Mouse (Mus musculus) myocyte (in vitro differentiated cells): ENCODE results near the gene Shank2.

Experiments used
- MYOD1 ChIP-seq, 3 experiments: IDR thresholded peaks; one replicate each; pipeline ENCODE4 v1.6.1; 2011; ENCODE audit warnings: control low read depth in 2 of 3, low read depth in 2 of 3, mild to moderate bottlenecking in 2 of 3, moderate library complexity in 1 of 3; ENCODE audit not compliant: insufficient read length in 2 of 3, control insufficient read depth in 1 of 3
- POLR2A ChIP-seq: IDR thresholded peaks from one replicate; pipeline ENCODE4 v1.6.1; 2011; ENCODE audit warnings: low read depth, mild to moderate bottlenecking, control low read depth, moderate library complexity; ENCODE audit not compliant: insufficient read length
- TCF12 ChIP-seq: IDR thresholded peaks from one replicate; pipeline ENCODE4 v1.6.1; 2011; ENCODE audit warnings: mild to moderate bottlenecking, control low read depth; ENCODE audit not compliant: poor library complexity, insufficient read depth, severe bottlenecking
- USF1 ChIP-seq: IDR thresholded peaks from one replicate; pipeline ENCODE4 v1.6.1; 2011; ENCODE audit warnings: low read depth, mild to moderate bottlenecking, control low read depth, moderate library complexity

DNA sequence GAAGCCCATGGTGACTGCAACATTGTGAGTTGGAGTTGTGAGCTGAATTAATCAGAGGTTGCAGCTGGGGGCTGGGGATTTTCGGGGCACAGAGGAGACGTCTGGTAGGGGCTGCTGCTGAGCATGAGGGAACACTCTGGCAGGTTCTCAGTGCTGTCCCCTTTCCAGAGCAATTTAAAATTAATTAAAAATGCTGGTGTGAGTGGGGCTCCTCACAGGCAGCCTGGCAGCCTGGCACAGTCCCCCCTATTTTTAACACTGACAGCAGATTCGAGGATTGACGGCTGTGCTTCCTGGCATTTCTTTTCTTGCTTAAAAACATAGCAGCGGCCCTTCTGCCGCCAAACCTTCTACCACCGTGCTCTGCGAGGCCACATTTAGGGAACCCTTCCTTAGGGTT, 157.8 kb downstream of the Shank2 start:
- TF ChIP-seq MYOD1 (IDR thresholded peaks at IDR 0.05; ENCODE audit: control insufficient read depth in 1 of 3, insufficient read length in 2 of 3, low read depth in 2 of 3): no peak
- no peak for TF ChIP-seq USF1
- TF ChIP-seq POLR2A: no peak
- TF ChIP-seq TCF12: no peak
